Mouse (Mus musculus): ENCODE data around the gene Dock9.
"Not testable (repeated sequence)": the region's sequence is repeated elsewhere in the genome, so short reads cannot be mapped to it uniquely, and the experiment has no call there.

Gene Dock9

GRCm38 (mm10) chr14:121734217-121734616 lies 63.4 kb downstream of the Dock9 start:
- DNase-seq, result no peak

- DNase-seq, result no peak
These were observed 63.9 kb downstream of the Dock9 start for GRCm38 (mm10) chr14:121733694-121734093.

DNA sequence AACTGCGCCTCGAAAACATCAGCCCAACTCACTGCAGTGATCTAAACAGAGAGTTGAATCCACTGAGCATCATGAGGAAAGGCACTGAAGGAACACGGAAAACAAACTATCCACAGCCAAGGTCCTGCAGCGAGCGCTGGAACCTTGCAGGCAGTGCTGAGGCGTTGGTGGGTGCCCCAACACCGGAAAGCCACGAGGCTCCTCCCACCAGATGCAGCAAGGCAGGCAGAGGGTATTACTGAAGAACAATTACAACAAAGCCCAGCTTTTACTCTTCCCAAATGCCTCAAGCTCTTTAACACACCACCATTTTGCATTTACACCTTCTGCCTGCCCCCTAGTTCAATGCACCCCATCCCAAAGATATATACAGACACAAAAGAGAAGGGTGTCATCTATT lies 65.4 kb downstream of the Dock9 start:
- no peak for DNase-seq

DNA sequence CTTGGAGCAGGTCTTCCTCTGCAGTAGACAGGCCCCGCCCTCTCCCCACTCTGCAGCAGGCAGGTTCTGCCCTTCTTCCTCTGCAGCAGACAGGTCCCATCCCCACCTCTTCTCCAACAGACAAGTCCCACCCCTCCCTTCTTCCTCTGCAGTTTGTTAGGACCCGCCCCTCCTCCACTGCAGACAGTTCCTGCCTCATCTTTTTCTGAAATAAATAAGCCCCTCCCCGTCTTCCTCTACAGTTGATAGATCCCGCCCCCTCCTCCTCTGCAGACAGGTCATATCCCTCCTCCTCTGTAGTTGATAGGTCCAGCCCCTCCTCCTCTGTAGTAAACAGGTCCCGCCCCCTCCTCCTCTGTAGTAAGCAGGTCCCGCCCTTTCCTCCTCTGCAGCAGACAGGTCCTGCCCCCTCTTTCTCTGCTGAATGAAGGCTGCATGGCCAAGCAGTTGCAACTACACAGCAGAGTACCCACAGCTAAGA lies 65.9 kb downstream of the Dock9 start:
- DNase-seq, result no peak

- no peak for DNase-seq
These were observed 66.7 kb downstream of the Dock9 start for GRCm38 (mm10) chr14:121730966-121731365.

DNA sequence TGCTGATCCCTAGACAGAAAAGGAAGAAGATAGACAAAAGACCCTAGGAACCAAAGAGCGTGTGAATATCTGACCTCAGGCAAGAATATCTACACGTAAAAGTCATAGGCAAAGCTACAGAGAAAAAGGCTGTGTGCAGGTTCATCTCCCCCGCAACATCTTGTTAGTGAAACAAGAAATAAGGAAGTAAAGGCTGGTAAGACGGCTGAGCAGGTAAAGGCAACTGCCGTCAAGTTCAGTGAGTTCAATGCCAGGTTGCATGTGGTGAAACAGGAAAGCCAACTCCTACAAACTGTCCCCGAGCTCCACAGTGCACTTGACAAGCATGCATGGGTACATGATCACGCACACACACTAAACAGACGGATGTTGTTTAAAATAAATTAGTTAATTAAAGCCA lies 69.6 kb downstream of the Dock9 start:
- no peak for DNase-seq

GRCm38 (mm10) chr14:121724501-121724900 lies 73.1 kb downstream of the Dock9 start:
- peak; percentile 61 for DNase-seq

DNA sequence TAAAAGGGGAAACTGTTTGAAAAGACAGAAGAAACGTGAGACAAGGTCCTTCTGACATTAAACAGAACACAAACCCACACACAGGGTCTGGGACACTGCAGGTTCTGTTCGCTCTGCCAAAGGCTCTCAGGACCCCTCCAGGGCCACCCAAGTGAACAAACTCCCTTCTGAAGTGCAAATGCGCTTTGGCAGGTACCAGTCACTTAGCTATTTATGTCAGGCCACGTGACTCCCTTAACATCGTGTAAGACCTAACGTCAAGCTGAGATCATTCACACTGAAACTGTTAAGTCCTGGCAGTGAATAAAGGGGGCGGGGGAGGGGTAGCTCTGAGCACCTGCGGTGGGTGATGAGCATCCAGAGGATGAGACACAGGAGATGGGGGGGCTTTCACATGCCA lies 74.9 kb downstream of the Dock9 start:
- no peak for DNase-seq

- DNase-seq, result no peak
These were observed 76.2 kb downstream of the Dock9 start for GRCm38 (mm10) chr14:121721431-121721830.

GRCm38 (mm10) chr14:121719638-121720601 lies 77.7 kb downstream of the Dock9 start:
- DNase-seq, result peak; percentile 82

DNA sequence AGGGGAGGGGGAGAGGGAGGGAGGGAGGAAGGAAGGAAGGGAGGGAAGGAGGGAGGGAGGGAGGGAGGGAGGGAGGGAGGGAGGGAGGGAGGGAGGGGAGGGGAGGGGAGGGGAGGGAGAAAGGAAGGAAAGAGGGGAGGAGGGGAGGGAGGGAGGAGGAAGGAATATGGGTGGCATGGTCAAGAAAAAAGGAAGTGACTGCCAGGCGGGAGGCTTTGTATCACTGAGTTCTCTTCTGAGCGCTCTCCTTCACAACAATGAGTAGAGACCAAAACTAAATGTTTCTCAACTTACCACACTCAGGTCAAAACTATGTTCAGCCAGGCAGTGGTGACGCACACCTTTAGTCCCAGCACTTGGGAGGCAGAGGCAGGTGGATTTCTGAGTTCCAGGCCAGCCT lies 82.8 kb downstream of the Dock9 start:
- not testable (repeated sequence) for DNase-seq

DNA sequence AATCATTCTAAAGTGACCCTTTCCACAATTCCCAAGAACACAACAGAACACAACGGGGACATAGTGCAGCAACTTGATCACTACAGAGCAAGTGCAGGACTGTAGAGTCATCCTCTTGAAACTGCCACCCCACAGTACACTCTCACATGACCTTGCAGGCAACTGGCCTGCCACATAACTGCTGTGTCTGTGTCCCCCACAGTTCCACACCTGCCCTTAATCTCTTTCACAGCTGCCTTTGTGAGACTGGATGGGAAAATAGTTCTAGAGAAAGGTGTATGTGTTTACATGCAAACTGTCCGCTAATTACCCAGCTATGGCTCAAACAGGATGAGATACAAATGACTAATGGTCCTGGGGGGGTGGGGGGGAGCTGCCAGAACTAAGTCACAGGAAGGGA lies 83.4 kb downstream of the Dock9 start:
- DNase-seq, result no peak

- DNase-seq, result no peak
These were observed 83.8 kb downstream of the Dock9 start for GRCm38 (mm10) chr14:121713830-121714197.

GRCm38 (mm10) chr14:121713166-121713829 lies 84.3 kb downstream of the Dock9 start:
- DNase-seq, result no peak

DNA sequence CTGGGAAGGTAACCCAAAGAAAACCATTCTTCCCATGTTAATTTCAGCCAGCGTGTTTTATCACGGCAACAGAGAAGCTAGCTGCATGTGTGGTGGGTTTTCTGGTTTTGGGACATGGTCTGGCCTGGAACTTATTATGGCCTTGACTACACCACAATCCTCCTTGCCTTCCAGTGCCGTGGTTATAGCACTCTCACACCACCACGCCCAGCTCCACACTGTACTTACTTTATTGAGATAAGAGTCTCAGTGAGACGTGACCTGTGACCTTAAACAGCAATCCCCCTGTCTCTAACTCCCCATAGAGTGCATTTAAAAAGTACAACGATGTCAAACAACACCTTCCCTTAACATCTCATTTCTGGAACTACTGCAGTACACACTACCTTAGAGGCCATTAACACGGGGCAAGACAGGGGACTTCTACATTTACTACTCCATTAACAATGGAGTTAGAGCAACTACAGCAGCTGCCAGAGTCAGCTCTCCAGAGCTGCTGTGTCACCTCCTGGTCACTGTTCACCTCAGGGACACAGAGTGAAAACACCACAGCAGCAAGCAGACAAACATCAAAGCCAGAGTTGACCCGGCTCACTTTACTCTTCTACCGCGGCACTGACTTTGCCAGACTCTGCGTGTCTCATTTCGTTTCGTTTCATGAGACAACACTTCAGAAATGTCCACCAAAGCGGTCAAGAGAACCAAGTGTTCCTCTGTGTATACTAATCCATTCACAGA lies 86.4 kb downstream of the Dock9 start:
- DNase-seq, result no peak

DNA sequence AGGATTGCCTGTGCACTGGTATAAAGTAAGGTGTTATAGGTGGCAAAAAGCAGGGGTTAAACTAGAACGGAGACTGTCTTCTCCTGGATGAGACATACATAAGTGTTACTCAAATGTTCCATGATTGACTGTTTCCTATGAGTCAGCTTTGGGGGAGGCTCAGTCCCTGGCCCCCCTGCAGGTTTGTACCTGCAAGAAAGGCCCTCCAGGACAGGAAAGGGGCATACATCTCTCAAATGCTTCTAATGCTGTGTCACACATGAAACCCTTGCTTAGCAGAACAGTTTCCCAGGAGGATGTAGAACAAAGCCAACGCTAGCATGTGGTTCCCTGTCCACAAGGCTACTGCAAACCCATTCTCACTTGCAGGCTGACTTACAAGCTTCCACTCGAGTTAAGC lies 87.5 kb downstream of the Dock9 start:
- DNase-seq, result no peak

GRCm38 (mm10) chr14:121708244-121708643 lies 89.4 kb downstream of the Dock9 start:
- DNase-seq, result no peak

- DNase-seq, result peak; percentile 44
These were observed 91.1 kb downstream of the Dock9 start for GRCm38 (mm10) chr14:121706482-121706901.

DNA sequence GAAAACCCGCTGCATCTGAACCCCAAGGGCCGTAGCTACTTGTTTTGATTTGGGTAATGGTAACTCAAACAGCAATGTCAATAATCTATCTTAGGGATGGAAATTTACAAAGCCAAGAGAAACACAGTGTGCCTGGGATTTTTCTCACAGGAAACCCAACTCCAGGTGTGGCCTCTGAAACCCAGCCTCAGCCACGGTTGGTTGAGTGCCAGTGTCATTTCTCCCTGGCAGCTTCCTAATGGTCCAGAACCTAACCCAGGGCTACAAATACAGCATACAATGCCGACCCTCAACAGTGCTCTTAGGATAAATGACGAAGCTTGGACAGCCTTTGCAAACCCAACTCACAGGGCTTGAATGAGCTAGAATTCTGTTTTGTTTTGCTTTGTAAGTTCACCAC lies 92.0 kb downstream of the Dock9 start:
- DNase-seq, result peak; percentile 26

DNA sequence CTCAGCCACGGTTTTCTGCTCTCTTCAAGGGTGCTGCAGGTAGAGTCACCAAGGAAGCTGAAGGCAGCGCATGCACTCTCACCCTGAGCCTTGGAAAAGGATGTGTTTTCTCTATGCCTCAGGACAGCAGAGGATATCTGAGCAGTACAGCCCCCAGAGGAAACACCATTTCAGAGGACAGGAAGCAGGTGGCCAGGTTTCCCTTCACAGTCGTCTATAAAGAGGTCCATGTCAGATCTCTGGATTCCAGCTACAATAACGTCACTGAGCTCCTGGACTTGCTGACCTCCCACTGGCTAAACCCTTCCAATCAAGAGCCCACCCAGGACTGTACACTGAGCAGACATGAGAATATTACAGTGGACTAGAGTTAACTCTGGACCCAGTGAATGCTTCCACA lies 95.1 kb downstream of the Dock9 start:
- DNase-seq, result no peak

DNA sequence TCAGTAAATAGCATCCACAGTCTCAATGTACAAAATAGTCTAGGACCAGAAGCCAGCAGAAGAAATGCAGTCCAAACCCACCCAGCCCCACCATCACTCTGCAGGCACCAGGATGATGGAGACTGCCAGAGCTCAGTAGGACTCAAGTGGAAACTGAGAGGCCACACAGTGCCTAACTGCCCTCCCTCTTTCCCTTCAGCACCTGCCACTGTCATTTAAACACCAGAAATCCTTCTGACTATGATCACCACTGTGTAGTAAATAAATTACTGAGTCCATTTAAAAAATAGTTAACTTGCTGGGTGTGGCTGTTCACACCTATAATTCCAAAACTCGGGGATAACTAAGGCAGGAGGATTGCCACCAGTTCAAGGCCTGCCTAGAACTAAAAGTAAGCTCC lies 97.6 kb downstream of the Dock9 start:
- DNase-seq, result no peak

DNA sequence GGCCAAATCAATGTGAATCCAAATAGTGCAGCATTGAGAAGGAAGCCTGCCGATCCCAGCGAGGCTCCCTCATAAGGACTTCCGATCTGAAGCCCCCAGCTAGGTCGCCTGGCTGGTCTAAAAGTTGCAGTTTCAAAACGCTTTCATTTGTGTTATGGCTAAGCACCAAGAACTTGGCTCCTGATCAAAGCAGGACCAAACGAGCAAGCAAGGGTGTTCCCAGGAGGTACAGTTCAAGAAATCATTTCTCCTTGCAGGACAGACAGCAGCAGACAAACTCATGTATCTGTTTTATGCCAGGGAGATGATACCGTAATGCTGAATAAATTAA lies 99.1 kb downstream of the Dock9 start:
- no peak for DNase-seq

Measured in kidney, adult 11 months (tissue).